Mouse (Mus musculus): ENCODE data around the gene Zfp873. TPM values are rescaled to one million over a fixed set of nuclear protein-coding genes. Genes with fewer than 3 reads are reported as not detected.
"Not testable (repeated sequence)": the region's sequence is repeated elsewhere in the genome, so short reads cannot be mapped to it uniquely, and the experiment has no call there.

The Zfp873 gene
- total and polyA plus RNA-seq, 3 experiments = 3.3 to 8.1 (median 4.3) TPM

DNA sequence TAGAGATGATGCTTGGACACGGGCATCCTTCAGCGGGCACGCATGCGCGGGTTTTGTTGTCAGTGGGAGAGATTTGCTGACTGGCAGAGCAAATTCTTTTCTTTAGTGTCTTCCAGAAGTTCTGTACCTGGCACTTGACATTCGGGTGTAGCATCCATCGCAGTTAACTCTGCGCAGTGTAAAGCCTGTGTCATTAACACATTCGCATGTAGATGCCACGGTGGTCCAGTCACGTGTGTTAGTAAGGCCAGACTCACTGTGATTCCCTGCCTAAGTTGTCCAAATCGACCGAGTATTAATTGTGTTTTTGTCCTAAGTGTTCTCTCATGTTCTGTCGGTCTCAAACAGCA, 35.7 kb downstream of the Zfp873 start:
- in situ Hi-C loops (cut with MboI; ENCODE audit: low pct_ligation_motif_present, low pct_unique_long_range_greater_than_20kb, low sequenced_read_pairs); DNase-seq (ENCODE audit: extremely low read depth); H3K9me3 ChIP-seq (replicated peaks; ENCODE audit: low read length); dilution Hi-C loops (cut with MboI; ENCODE audit: extremely low pct_ligation_motif_present, extremely low pct_unique_long_range_greater_than_20kb, low sequenced_read_pairs); H3K79me2 ChIP-seq (replicated peaks; ENCODE audit: control insufficient read depth, extremely low read depth, insufficient read depth, poor library complexity, severe bottlenecking); H3K27me3 ChIP-seq (replicated peaks); H3K36me3 ChIP-seq (replicated peaks in 1 of 2; ENCODE audit: control insufficient read depth in 1 of 2, insufficient read depth in 1 of 2, low read length in 1 of 2); H3K4me1 ChIP-seq (ENCODE audit: control insufficient read depth in 1 of 2, insufficient read depth in 2 of 2): not testable (repeated sequence)
- peak overlapping the region; percentile 61 for H3K4me2 ChIP-seq (ENCODE audit: insufficient read depth, low read depth, poor library complexity, severe bottlenecking)
- H3K9ac ChIP-seq (ENCODE audit: insufficient read depth, low read depth) = peak overlapping the region; percentile 65
- peak overlapping the region; percentile 84; the same call in 1 of the 2 replicates for H3K27ac ChIP-seq (ENCODE audit: insufficient read depth, low read depth)
- peak; percentile 63 for TF ChIP-seq SIN3A (IDR thresholded peaks at IDR 0.05; ENCODE audit: low read length)
- 0 out of 2 replicates have a peak, but pooled peaks have one; percentile 23 for TF ChIP-seq BHLHE40 (IDR thresholded peaks at IDR 0.05; ENCODE audit: low read depth, low read length)
- peak; percentile 9; the same call in 1 of the 2 replicates for TF ChIP-seq NRF1 (IDR thresholded peaks at IDR 0.05; ENCODE audit: low read depth, low read length)
- peak; percentile 50; the same call in 1 of the 2 replicates for TF ChIP-seq MXI1 (IDR thresholded peaks at IDR 0.05; ENCODE audit: low read depth, low read length)
- H3K4me3 ChIP-seq (replicated peaks in 1 of 3; ENCODE audit: low read depth in 2 of 3, low read length in 2 of 3, poor library complexity in 1 of 3) = peak overlapping the region; percentile 56 to 80 (median 63)

Other genes starting within 250 kb of the Zfp873 start
- 0.89 and 1.4 TPM in 2 replicates for gene Gm4767, start 235.9 kb upstream of the Zfp873 start, total RNA-seq (2012; rRNA removed)
- gene Gm4767, start 235.9 kb upstream of the Zfp873 start, total RNA-seq (2014; rRNA removed) = 3.8 and 4.2 TPM in 2 replicates
- 0.51 and 1.3 TPM in 2 replicates for gene Gm4767, start 235.9 kb upstream of the Zfp873 start, polyA plus RNA-seq (2012; ENCODE audit: insufficient read length, low read depth)
- gene Gm32687, start 184.2 kb upstream of the Zfp873 start, total RNA-seq (2012; rRNA removed) = 2.5 and 2.6 TPM in 2 replicates
- gene Gm32687, start 184.2 kb upstream of the Zfp873 start, total RNA-seq (2014; rRNA removed) = 8.0 and 8.5 TPM in 2 replicates
- gene Gm32687, start 184.2 kb upstream of the Zfp873 start, polyA plus RNA-seq (2012; ENCODE audit: insufficient read length, low read depth) = 1.7 and 3.8 TPM in 2 replicates
- 1.8 and 2.0 TPM in 2 replicates for gene Zfp781, start 117.6 kb upstream of the Zfp873 start, total RNA-seq (2012; rRNA removed)
- gene Zfp781, start 117.6 kb upstream of the Zfp873 start, total RNA-seq (2014; rRNA removed) = 4.9 and 5.9 TPM in 2 replicates
- 2.0 and 2.2 TPM in 2 replicates for gene Zfp781, start 117.6 kb upstream of the Zfp873 start, polyA plus RNA-seq (2012; ENCODE audit: insufficient read length, low read depth)
- gene BC024063, start 35.2 kb downstream of the Zfp873 start, total RNA-seq (2012; rRNA removed) = 2.8 and 4.1 TPM in 2 replicates
- 9.0 and 9.6 TPM in 2 replicates for gene BC024063, start 35.2 kb downstream of the Zfp873 start, total RNA-seq (2014; rRNA removed)
- gene BC024063, start 35.2 kb downstream of the Zfp873 start, polyA plus RNA-seq (2012; ENCODE audit: insufficient read length, low read depth) = 2.6 and 3.3 TPM in 2 replicates
- gene AU041133, start 79.9 kb downstream of the Zfp873 start, total RNA-seq (2012; rRNA removed) = 2.6 and 2.8 TPM in 2 replicates
- 4.7 and 5.0 TPM in 2 replicates for gene AU041133, start 79.9 kb downstream of the Zfp873 start, total RNA-seq (2014; rRNA removed)
- gene AU041133, start 79.9 kb downstream of the Zfp873 start, polyA plus RNA-seq (2012; ENCODE audit: insufficient read length, low read depth) = 1.3 and 1.7 TPM in 2 replicates
- gene Zfp938, start 193.2 kb downstream of the Zfp873 start, total RNA-seq (2012; rRNA removed) = 5.6 and 7.1 TPM in 2 replicates
- 18.6 and 22.9 TPM in 2 replicates for gene Zfp938, start 193.2 kb downstream of the Zfp873 start, total RNA-seq (2014; rRNA removed)
- gene Zfp938, start 193.2 kb downstream of the Zfp873 start, polyA plus RNA-seq (2012; ENCODE audit: insufficient read length, low read depth) = 8.3 and 9.0 TPM in 2 replicates